Mouse (Mus musculus): ENCODE measurements around the gene Gabrp.

Gene Gabrp

GRCm38 (mm10) chr11:33529576-33529975 is 49.2 kb downstream of the Gabrp start:
- DNase-seq (ENCODE audit: low spot score in 2 of 2): no peak

- peak; percentile 62 to 77 for DNase-seq (ENCODE audit: low spot score in 2 of 2)
Measured at GRCm38 (mm10) chr11:33513376-33513991, 65.3 kb downstream of the Gabrp start, which contains the start of gene Ranbp17. Ranbp17 (minus strand) TSS chr11:33513746.

- DNase-seq (ENCODE audit: low spot score in 2 of 2): peak; percentile 41 to 77
Measured at GRCm38 (mm10) chr11:33512854-33513375, 65.8 kb downstream of the Gabrp start.

GRCm38 (mm10) chr11:33509401-33509800 is 69.4 kb downstream of the Gabrp start:
- no peak for DNase-seq (ENCODE audit: low spot score in 2 of 2)

Data from spleen, postnatal 4 days (tissue).